Mouse (Mus musculus) WW6 (cell line): ENCODE results near the gene Wbp11.

Experiments used
- DNase-seq: peaks from one replicate; pipeline ENCODE4 v3.0.0-alpha.2; 2013; ENCODE audit warnings: low read depth, low spot score

Gene Wbp11

GRCm38 (mm10) chr6:136827881-136828561, at the start of gene Wbp11:
Gene Wbp11, minus strand, starts transcription at chr6:136828233.
- DNase-seq = peak; percentile 96

- DNase-seq = no peak
These were observed 47.6 kb upstream of the Wbp11 start, which contains the start of gene Mgp for GRCm38 (mm10) chr6:136875670-136876069. Gene Mgp, minus strand, starts transcription at chr6:136875823.

- DNase-seq = no peak
These were observed 46.6 kb upstream of the Wbp11 start for GRCm38 (mm10) chr6:136874599-136874998.

- no peak for DNase-seq
These were observed 40.9 kb upstream of the Wbp11 start for GRCm38 (mm10) chr6:136868921-136869320.

GRCm38 (mm10) chr6:136866150-136866549, 38.1 kb upstream of the Wbp11 start:
- DNase-seq = no peak

GRCm38 (mm10) chr6:136865360-136865759, 37.3 kb upstream of the Wbp11 start:
- no peak for DNase-seq

- DNase-seq = no peak
These were observed 33.0 kb upstream of the Wbp11 start for GRCm38 (mm10) chr6:136861020-136861419.

- no peak for DNase-seq
These were observed 30.4 kb upstream of the Wbp11 start for GRCm38 (mm10) chr6:136858420-136858819.

GRCm38 (mm10) chr6:136857873-136858260, 29.8 kb upstream of the Wbp11 start:
- no peak for DNase-seq

GRCm38 (mm10) chr6:136857186-136857872, 29.3 kb upstream of the Wbp11 start, which contains the start of gene Art4:
Gene Art4, minus strand, starts transcription at chr6:136857733.
- DNase-seq = no peak

- DNase-seq = no peak
These were observed 28.1 kb upstream of the Wbp11 start for GRCm38 (mm10) chr6:136856071-136856636.

- no peak for DNase-seq
These were observed 27.1 kb upstream of the Wbp11 start for GRCm38 (mm10) chr6:136855183-136855582.

GRCm38 (mm10) chr6:136854361-136854781, 26.3 kb upstream of the Wbp11 start:
- no peak for DNase-seq

- DNase-seq = no peak
These were observed 24.7 kb upstream of the Wbp11 start for GRCm38 (mm10) chr6:136852762-136853161.

GRCm38 (mm10) chr6:136852348-136852747, 24.3 kb upstream of the Wbp11 start:
- no peak for DNase-seq

GRCm38 (mm10) chr6:136850267-136850666, 22.2 kb upstream of the Wbp11 start:
- DNase-seq = no peak

- no peak for DNase-seq
These were observed 20.9 kb upstream of the Wbp11 start for GRCm38 (mm10) chr6:136848971-136849370.

- DNase-seq = no peak
These were observed 20.4 kb upstream of the Wbp11 start for GRCm38 (mm10) chr6:136848399-136848798.

GRCm38 (mm10) chr6:136847790-136848189, 19.8 kb upstream of the Wbp11 start:
- peak; percentile 59 for DNase-seq

GRCm38 (mm10) chr6:136847267-136847666, 19.2 kb upstream of the Wbp11 start:
- DNase-seq = no peak

- DNase-seq = no peak
These were observed 17.9 kb upstream of the Wbp11 start for GRCm38 (mm10) chr6:136845706-136846480.

- DNase-seq = no peak
These were observed 16.9 kb upstream of the Wbp11 start for GRCm38 (mm10) chr6:136844903-136845302.
